Mouse (Mus musculus): ENCODE measurements around the gene Mrps2. TPM values are rescaled to one million over a fixed set of nuclear protein-coding genes. Genes with fewer than 3 reads are reported as not detected.
A peak's percentile ranks its signal among the peaks of the same experiment; 100 is the strongest.
"Not testable (repeated sequence)": the region's sequence is repeated elsewhere in the genome, so short reads cannot be mapped to it uniquely, and the experiment has no call there.

Gene Mrps2
- polyA plus RNA-seq, 3 experiments from 2014 or later, result 17.7 to 22.1 (median 19.3) TPM

- not testable (repeated sequence) for ATAC-seq
Measured at GRCm38 (mm10) chr2:28477993-28478392, 10.1 kb downstream of the Mrps2 start.

GRCm38 (mm10) chr2:28479208-28480204 lies 11.6 kb downstream of the Mrps2 start:
- no peak for ATAC-seq

- ATAC-seq, result no peak
Measured at GRCm38 (mm10) chr2:28483861-28484260, 16.0 kb downstream of the Mrps2 start.

- no peak for ATAC-seq
Measured at GRCm38 (mm10) chr2:28494521-28494920, 26.7 kb downstream of the Mrps2 start.

GRCm38 (mm10) chr2:28495207-28495756 lies 27.4 kb downstream of the Mrps2 start:
- no peak for ATAC-seq

- no peak for ATAC-seq
Measured at GRCm38 (mm10) chr2:28495801-28496595, 28.1 kb downstream of the Mrps2 start.

- ATAC-seq, result no peak
Measured at GRCm38 (mm10) chr2:28496671-28497070, 28.8 kb downstream of the Mrps2 start, which contains the start of gene Gbgt1. Gbgt1 (plus strand) TSS chr2:28496891.

GRCm38 (mm10) chr2:28497561-28497960 lies 29.7 kb downstream of the Mrps2 start:
- no peak for ATAC-seq

GRCm38 (mm10) chr2:28498431-28498830 lies 30.6 kb downstream of the Mrps2 start:
- ATAC-seq, result no peak

GRCm38 (mm10) chr2:28502987-28503386 lies 35.1 kb downstream of the Mrps2 start:
- ATAC-seq, result no peak

GRCm38 (mm10) chr2:28504676-28505075 lies 36.8 kb downstream of the Mrps2 start:
- no peak for ATAC-seq

GRCm38 (mm10) chr2:28505795-28506194 lies 37.9 kb downstream of the Mrps2 start, which contains the start of gene Gm10134:
Gm10134 (plus strand) TSS chr2:28506095.
- ATAC-seq, result no peak

GRCm38 (mm10) chr2:28506291-28506690 lies 38.4 kb downstream of the Mrps2 start:
- ATAC-seq, result no peak

GRCm38 (mm10) chr2:28511600-28511999 lies 43.7 kb downstream of the Mrps2 start:
- not testable (repeated sequence) for ATAC-seq

GRCm38 (mm10) chr2:28512798-28513401 lies 45.0 kb downstream of the Mrps2 start, which contains the start of gene Ralgds:
Ralgds (plus strand) TSS chr2:28513125.
- ATAC-seq, result no peak

GRCm38 (mm10) chr2:28513431-28514370 lies 45.8 kb downstream of the Mrps2 start:
- no peak for ATAC-seq

- peak; percentile 22 for ATAC-seq
Measured at GRCm38 (mm10) chr2:28514489-28514888, 46.6 kb downstream of the Mrps2 start.

GRCm38 (mm10) chr2:28517206-28517909 lies 49.5 kb downstream of the Mrps2 start:
- peak; percentile 53 for ATAC-seq

- peak; percentile 81 for ATAC-seq
Measured at GRCm38 (mm10) chr2:28518231-28518630, 50.4 kb downstream of the Mrps2 start.

- no peak for ATAC-seq
Measured at GRCm38 (mm10) chr2:28520581-28520980, 52.7 kb downstream of the Mrps2 start.

Measured in inflammation-experienced regulatory T-cells, adult 6 months (primary cell).